Mouse (Mus musculus): ENCODE results near the gene Csrp2. TPM values are rescaled to one million over a fixed set of nuclear protein-coding genes. Genes with fewer than 3 reads are reported as not detected.

Csrp2 gene
- polyA plus RNA-seq, 1 experiment from 2014 or later: 1.0 TPM

GRCm38 (mm10) chr10:110918414-110919391 lies 886 bp upstream of the Csrp2 start:
- 29% methylated on average over 26 of the region's 26 CpGs for WGBS (ENCODE audit: missing documents)
- Histone ChIP-seq H3K79me2 (ENCODE audit: inconsistent target) (no peaks in the 10 kb centered on the region), H3K36me3 (ENCODE audit: inconsistent target) (no peaks in the 10 kb centered on the region), H3K27ac (no peak overlapping the region), H3K4me3 (ENCODE audit: inconsistent target) (peak overlapping the region; percentile 57; the same call in 1 of the 2 replicates)

GRCm38 (mm10) chr10:110920368-110920950 lies 870 bp downstream of the Csrp2 start:
- 0 out of 2 replicates have a peak overlapping the region, but pooled peaks have one; percentile 10 for H3K27ac ChIP-seq
- H3K4me3 ChIP-seq (ENCODE audit: inconsistent target): peak overlapping the region; percentile 57
- H3K36me3 ChIP-seq (ENCODE audit: inconsistent target): no peaks in the 10 kb centered on the region
- no peaks in the 10 kb centered on the region for H3K79me2 ChIP-seq (ENCODE audit: inconsistent target)
- 5% methylated on average over 15 of the region's 15 CpGs for WGBS (ENCODE audit: missing documents)

- Histone ChIP-seq H3K27ac (no peak overlapping the region), H3K4me3 (ENCODE audit: inconsistent target) (no peak overlapping the region), H3K36me3 (ENCODE audit: inconsistent target) (no peaks in the 10 kb centered on the region), H3K79me2 (ENCODE audit: inconsistent target) (no peaks in the 10 kb centered on the region)
- WGBS (ENCODE audit: missing documents): 78% methylated on average over 3 of the region's 3 CpGs
Observed at GRCm38 (mm10) chr10:110921890-110922289, 2.3 kb downstream of the Csrp2 start.

- WGBS (ENCODE audit: missing documents): 95% methylated on average over 9 of the region's 9 CpGs
- H3K4me3 ChIP-seq (ENCODE audit: inconsistent target): no peak overlapping the region
- no peaks in the 10 kb centered on the region for H3K79me2 ChIP-seq (ENCODE audit: inconsistent target)
- no peaks in the 10 kb centered on the region for H3K36me3 ChIP-seq (ENCODE audit: inconsistent target)
- H3K27ac ChIP-seq: no peak overlapping the region
Observed at GRCm38 (mm10) chr10:110922612-110923011, 3.0 kb downstream of the Csrp2 start.

- Histone ChIP-seq H3K27ac (no peak overlapping the region), H3K79me2 (ENCODE audit: inconsistent target) (no peaks in the 10 kb centered on the region), H3K4me3 (ENCODE audit: inconsistent target) (no peak overlapping the region), H3K36me3 (ENCODE audit: inconsistent target) (no peaks in the 10 kb centered on the region)
- 90% methylated on average over 11 of the region's 11 CpGs for WGBS (ENCODE audit: missing documents)
Observed at GRCm38 (mm10) chr10:110927491-110927890, 7.9 kb downstream of the Csrp2 start.

- Histone ChIP-seq H3K4me3 (ENCODE audit: inconsistent target) (no peak overlapping the region), H3K79me2 (ENCODE audit: inconsistent target) (no peaks in the 10 kb centered on the region), H3K36me3 (ENCODE audit: inconsistent target) (no peaks in the 10 kb centered on the region), H3K27ac (no peak overlapping the region)
- 97% methylated on average over 4 of the region's 4 CpGs for WGBS (ENCODE audit: missing documents)
Observed at GRCm38 (mm10) chr10:110929756-110930155, 10.2 kb downstream of the Csrp2 start.

GRCm38 (mm10) chr10:110931161-110931912 lies 11.7 kb downstream of the Csrp2 start:
- Histone ChIP-seq H3K27ac (no peak overlapping the region), H3K36me3 (ENCODE audit: inconsistent target) (no peaks in the 10 kb centered on the region), H3K79me2 (ENCODE audit: inconsistent target) (no peaks in the 10 kb centered on the region), H3K4me3 (ENCODE audit: inconsistent target) (no peak overlapping the region)
- WGBS (ENCODE audit: missing documents): 73% methylated on average over 13 of the region's 13 CpGs

GRCm38 (mm10) chr10:110931913-110932560 lies 12.4 kb downstream of the Csrp2 start:
- no peaks in the 10 kb centered on the region for H3K79me2 ChIP-seq (ENCODE audit: inconsistent target)
- 42% methylated on average over 20 of the region's 20 CpGs for WGBS (ENCODE audit: missing documents)
- no peak overlapping the region for H3K27ac ChIP-seq
- H3K4me3 ChIP-seq (ENCODE audit: inconsistent target): no peak overlapping the region
- no peaks in the 10 kb centered on the region for H3K36me3 ChIP-seq (ENCODE audit: inconsistent target)

- Histone ChIP-seq H3K36me3 (ENCODE audit: inconsistent target) (no peaks in the 10 kb centered on the region), H3K27ac (no peak overlapping the region), H3K79me2 (ENCODE audit: inconsistent target) (no peaks in the 10 kb centered on the region), H3K4me3 (ENCODE audit: inconsistent target) (no peak overlapping the region)
- WGBS (ENCODE audit: missing documents): 83% methylated on average over 4 of the region's 5 CpGs
Observed at GRCm38 (mm10) chr10:110933584-110933983, 14.0 kb downstream of the Csrp2 start.

- 98% methylated on average over 11 of the region's 11 CpGs for WGBS (ENCODE audit: missing documents)
- Histone ChIP-seq H3K79me2 (ENCODE audit: inconsistent target) (no peaks in the 10 kb centered on the region), H3K36me3 (ENCODE audit: inconsistent target) (no peaks in the 10 kb centered on the region), H3K4me3 (ENCODE audit: inconsistent target) (no peak overlapping the region), H3K27ac (no peak overlapping the region)
Observed at GRCm38 (mm10) chr10:110935081-110935480, 15.5 kb downstream of the Csrp2 start.

- 48% methylated on average over 7 of the region's 7 CpGs for WGBS (ENCODE audit: missing documents)
- Histone ChIP-seq H3K27ac (no peak overlapping the region), H3K4me3 (ENCODE audit: inconsistent target) (no peak overlapping the region), H3K79me2 (ENCODE audit: inconsistent target) (no peaks in the 10 kb centered on the region), H3K36me3 (ENCODE audit: inconsistent target) (no peaks in the 10 kb centered on the region)
Observed at GRCm38 (mm10) chr10:110935669-110936068, 16.1 kb downstream of the Csrp2 start.

GRCm38 (mm10) chr10:110938361-110938760 lies 18.8 kb downstream of the Csrp2 start:
- Histone ChIP-seq H3K4me3 (ENCODE audit: inconsistent target) (no peak overlapping the region), H3K36me3 (ENCODE audit: inconsistent target) (0 out of 2 replicates have a peak, but pooled peaks cover 8% of the 10 kb centered on the region)
- WGBS (ENCODE audit: missing documents): 95% methylated on average over 7 of the region's 7 CpGs

GRCm38 (mm10) chr10:110938841-110939549 lies 19.4 kb downstream of the Csrp2 start:
- Histone ChIP-seq H3K4me3 (ENCODE audit: inconsistent target) (no peak overlapping the region), H3K79me2 (ENCODE audit: inconsistent target) (no peaks in the 10 kb centered on the region), H3K36me3 (ENCODE audit: inconsistent target) (0 out of 2 replicates have a peak, but pooled peaks cover 12% of the 10 kb centered on the region), H3K27ac (no peak overlapping the region)
- WGBS (ENCODE audit: missing documents): 93% methylated on average over 19 of the region's 19 CpGs

More at GRCm38 (mm10) chr10:110938361-110938760, 18.8 kb downstream of the Csrp2 start:
- no peaks in the 10 kb centered on the region for H3K79me2 ChIP-seq (ENCODE audit: inconsistent target)
- no peak overlapping the region for H3K27ac ChIP-seq
